Mouse (Mus musculus): ENCODE measurements at regions not wholly inside any gene's neighbourhood (a gene's known extent, or its start where the extent isn't known, plus 50 kb on each side); places are given as distances from the start of the nearest gene placed in this dataset.

- WGBS: 87% methylated on average over 14 of the region's 14 CpGs
- H3K36me3 ChIP-seq (ENCODE audit: control insufficient read depth, insufficient read depth, low read length): no peaks in the 10 kb centered on the region
- no peak overlapping the region for H3K27ac ChIP-seq
- DNase-seq: no peak
- intact Hi-C loops (cut with DNase I): no loop called here
- H3K27me3 ChIP-seq (ENCODE audit: control insufficient read depth, insufficient read depth, low read length): no peaks in the 10 kb centered on the region
- no peak overlapping the region for H3K4me3 ChIP-seq
- no peaks in the 10 kb centered on the region for H3K4me1 ChIP-seq (ENCODE audit: control insufficient read depth, insufficient read depth, low read length)
- H3K79me2 ChIP-seq (replicated peaks; ENCODE audit: control insufficient read depth, insufficient read depth, low read length): no peaks in the 10 kb centered on the region
- no peak for TF ChIP-seq EP300 (IDR thresholded peaks at IDR 0.05; ENCODE audit: insufficient read depth, low read depth, low read length)
- TF ChIP-seq CTCF (IDR thresholded peaks at IDR 0.05): no peak
- no peak for TF ChIP-seq POLR2A (IDR thresholded peaks at IDR 0.05; ENCODE audit: insufficient read depth, low read depth, low read length)
- H3K9ac ChIP-seq (ENCODE audit: low read depth, low read length): no peak overlapping the region
These were observed 104.0 kb upstream of the Gm3448 start for GRCm38 (mm10) chr17:15145191-15145968.

GRCm38 (mm10) chr17:15140391-15140790 is 99.1 kb upstream of the Gm3448 start:
- H3K4me1 ChIP-seq (ENCODE audit: control insufficient read depth, insufficient read depth, low read length): peaks cover 2% of the 10 kb centered on the region
- H3K79me2 ChIP-seq (replicated peaks; ENCODE audit: control insufficient read depth, insufficient read depth, low read length): no peaks in the 10 kb centered on the region
- H3K36me3 ChIP-seq (ENCODE audit: control insufficient read depth, insufficient read depth, low read length): no peaks in the 10 kb centered on the region
- no peak overlapping the region for H3K27ac ChIP-seq
- H3K4me3 ChIP-seq: no peak overlapping the region
- TF ChIP-seq CTCF (IDR thresholded peaks at IDR 0.05) (no peak), EP300 (IDR thresholded peaks at IDR 0.05; ENCODE audit: insufficient read depth, low read depth, low read length) (no peak), POLR2A (IDR thresholded peaks at IDR 0.05; ENCODE audit: insufficient read depth, low read depth, low read length) (no peak)
- WGBS: 39% methylated on average over 4 of the region's 4 CpGs
- intact Hi-C loops (cut with DNase I): no loop called here
- no peaks in the 10 kb centered on the region for H3K27me3 ChIP-seq (ENCODE audit: control insufficient read depth, insufficient read depth, low read length)
- peak in 1 of 2 experiments; percentile 40 for DNase-seq
- no peak overlapping the region for H3K9ac ChIP-seq (ENCODE audit: low read depth, low read length)

All from heart, adult 2 months (tissue).